Mouse (Mus musculus): ENCODE measurements around the gene Srf.

The Srf gene

DNA sequence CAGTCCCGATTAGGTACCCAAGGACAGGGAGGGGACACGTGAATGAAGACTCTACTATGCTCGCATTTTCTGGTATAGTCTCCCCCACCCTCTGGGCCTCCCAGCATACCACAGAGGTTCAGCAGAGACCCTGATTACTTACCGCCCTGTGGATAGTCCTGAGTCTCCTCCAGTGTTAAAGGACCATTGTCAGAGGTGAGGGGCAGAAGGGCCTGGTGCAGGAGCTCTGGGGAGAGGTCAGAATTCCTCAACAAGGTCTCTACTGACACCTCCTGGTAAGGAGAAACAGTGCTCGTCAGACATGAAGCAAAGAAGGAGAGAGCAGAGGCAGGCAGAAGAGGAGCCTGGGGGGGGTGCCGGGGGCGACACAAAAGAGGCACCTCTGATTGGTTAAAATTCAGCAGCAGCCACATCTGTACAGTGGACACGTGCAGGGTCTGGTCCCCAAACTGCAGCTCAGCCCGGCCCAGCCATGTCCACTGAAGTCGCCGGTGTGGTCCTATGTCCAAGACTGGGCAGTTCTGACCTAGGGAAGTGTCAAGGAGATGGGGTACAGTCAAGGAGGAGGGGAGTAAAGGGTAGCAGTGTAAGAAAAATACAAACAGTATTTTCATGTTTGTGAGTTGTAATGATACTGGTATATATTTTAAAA is 44.8 kb downstream of the Srf start:
- no peak for DNase-seq

DNA sequence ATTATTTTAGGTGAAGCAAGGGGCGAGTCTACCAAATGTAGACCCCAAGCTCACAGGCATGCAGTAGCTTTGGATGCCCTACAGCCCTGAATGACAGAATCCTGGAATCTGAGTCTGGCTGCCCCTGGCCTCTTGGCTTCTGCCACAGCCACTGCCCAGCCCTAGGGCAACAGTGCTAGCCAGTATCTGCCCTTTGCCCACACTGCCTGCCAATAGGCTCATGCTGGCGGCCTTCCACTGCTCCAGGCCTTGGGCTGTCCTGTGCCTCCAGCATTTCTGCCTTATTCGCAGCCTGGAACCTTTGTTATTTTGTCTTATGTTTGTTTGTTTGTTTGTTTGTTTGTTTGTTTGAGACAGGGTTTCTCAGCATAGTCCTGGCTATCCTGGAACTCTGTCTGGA is 50.4 kb downstream of the Srf start:
- DNase-seq: no peak

DNA sequence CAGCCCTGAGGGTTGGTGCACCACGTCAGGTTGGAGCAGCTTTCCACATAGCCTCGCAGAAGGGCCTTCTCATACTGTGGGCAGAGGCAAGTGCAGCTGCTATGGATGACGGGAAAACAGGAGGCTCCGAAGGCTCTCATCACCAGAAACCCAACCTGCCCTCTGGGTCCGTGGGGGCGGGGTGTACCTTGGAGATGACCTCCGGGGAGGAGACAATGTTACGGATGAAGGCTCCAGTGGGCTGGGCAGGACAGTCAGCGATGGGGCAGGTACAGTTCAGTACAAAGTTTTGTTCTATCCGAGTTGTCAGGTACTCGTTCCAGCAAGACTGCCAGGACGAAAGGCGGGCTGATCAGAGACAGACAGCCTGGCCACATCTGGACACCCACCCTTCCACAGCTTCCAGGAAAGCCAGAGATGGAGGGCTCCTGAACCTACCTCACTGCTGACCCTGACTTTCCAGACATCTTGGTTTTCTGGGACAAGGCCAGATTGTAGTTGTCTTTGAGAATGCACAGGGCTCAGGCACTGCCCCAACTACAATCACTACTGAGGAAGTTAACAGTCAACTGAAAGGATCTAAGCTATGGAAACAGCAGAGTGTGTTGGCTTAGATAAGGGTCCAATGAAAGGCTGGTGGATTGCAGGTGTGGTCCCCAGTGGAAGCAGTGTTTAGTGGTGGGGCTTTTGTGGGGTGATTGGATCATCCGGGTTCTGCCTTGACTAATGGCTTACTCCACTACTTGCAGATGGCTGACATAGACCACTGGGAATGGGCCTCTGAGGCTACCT is 51.9 kb downstream of the Srf start:
- no peak for DNase-seq

- DNase-seq: no peak
These were observed 53.2 kb downstream of the Srf start for GRCm38 (mm10) chr17:46502775-46503174.

All from cerebellum, adult 11-12 months (tissue).